Mouse (Mus musculus): ENCODE measurements around the gene Mup6. TPM values are rescaled to one million over a fixed set of nuclear protein-coding genes. Genes with fewer than 3 reads are reported as not detected.
"Not testable (repeated sequence)": the region's sequence is repeated elsewhere in the genome, so short reads cannot be mapped to it uniquely, and the experiment has no call there.

The Mup6 gene
- not detected in 2 replicates for polyA plus RNA-seq (2015; fragmentation: Nextera tagmentation; extraction: Ambion mirVana)

DNA sequence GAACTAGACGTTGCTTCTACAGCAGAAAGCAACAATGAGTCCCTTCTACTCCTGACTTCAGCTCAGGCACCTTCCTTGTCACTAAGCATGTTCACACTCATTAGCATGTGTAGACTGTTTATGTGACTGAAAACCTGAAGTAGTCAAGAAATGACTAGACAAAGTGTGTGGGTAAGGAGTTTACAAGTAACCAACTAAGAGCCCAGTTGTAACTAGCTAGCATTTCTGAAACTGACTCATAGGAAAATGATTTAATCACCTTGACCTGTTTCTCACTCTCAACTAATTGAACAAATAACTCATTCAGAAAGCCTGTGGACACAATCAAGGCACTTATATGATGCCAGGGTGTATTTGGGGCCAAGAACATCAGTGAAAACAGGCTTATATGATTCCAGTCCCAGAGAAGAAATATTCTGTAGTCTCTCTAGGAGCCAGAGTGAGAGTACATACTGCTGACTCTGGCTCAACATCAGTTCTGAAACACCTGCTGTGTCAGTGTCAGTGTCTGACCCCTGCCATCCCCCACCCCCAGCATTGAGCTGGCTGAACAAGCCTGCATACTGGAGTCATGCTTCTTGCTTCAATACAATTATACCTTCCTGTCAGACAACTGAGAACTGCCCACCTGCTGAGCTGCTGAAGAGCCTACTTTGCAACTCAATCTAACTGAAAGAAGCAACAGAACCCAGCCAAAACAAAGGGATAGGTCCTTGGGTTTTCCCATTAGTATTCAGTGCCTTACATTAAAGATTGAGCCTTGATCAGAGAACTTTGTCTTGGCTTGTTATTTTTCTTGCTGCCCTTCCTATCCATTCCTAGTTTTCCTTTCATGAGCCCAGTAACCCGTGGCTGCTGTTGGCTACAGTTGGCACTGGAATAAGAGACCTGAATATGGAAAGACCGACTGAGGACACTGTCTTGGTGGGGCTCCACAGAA is at the start of gene Mup6:
Mup6 (plus strand) TSS at position 890 of the 940 bp plus-strand sequence.
- H3K27me3 ChIP-seq: no peaks in the 10 kb centered on the region
- no peaks in the 10 kb centered on the region for H3K4me1 ChIP-seq
- WGBS: 44% methylated on average over 3 of the region's 3 CpGs
- no peak within 1 kb of the TSS for H3K9ac ChIP-seq
- H3K27ac ChIP-seq: no peak within 1 kb of the TSS
- ATAC-seq (ENCODE audit: borderline replicate concordance, extremely low read depth, low FRiP score, low TSS enrichment): no peak
- no peaks in the 10 kb centered on the region for H3K36me3 ChIP-seq
- no peaks in the 10 kb centered on the region for H3K9me3 ChIP-seq
- no peak within 1 kb of the TSS for H3K4me3 ChIP-seq
- no peak within 1 kb of the TSS for H3K4me2 ChIP-seq

DNA sequence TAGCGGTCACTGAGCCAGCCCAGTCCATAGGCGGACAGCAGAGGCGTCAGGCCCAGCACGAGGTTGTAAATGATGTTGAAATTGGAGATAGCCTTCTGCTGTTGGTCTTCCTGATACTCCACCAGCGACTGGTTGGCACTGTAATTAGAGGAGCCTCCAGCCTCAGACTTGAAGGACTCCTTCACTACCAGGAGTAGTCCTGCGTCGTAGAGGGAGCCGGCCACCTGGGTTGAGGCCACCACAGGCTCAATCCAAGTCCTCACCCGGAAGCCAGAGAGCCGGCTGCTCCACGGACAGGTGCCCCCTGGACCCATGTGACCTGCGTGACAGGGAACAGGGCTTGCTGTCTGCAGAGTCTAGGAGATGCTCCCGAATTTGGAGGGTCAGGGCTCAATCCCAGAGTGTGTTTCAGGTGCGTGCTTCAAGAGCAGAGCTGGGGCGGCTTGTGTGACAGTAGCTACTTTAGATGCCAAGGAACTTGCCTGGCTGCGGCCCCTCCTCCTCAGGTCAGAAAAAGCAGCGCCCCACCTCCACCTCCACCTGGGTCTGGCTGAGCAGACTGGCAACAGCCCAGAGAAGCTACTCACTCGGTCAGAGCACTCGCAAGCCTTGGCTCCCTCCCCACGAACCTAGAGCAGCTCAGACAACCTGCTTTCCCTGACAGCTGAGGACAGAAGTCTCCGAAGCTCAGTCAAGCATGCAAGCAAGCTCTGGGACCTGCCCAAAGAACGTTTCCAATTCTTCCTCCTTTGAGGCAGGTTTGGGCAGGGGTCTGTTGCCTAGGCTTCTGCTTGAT is 49.3 kb upstream of the Mup6 start, which contains the start of gene Slc46a2:
Slc46a2 (minus strand) TSS at position 449 of the 796 bp plus-strand sequence.
- Histone ChIP-seq H3K4me1 (no peaks in the 10 kb centered on the region), H3K27ac (no peak within 1 kb of the TSS), H3K4me3 (no peak within 1 kb of the TSS), H3K9me3 (no peaks in the 10 kb centered on the region), H3K9ac (no peak within 1 kb of the TSS), H3K36me3 (no peaks in the 10 kb centered on the region), H3K27me3 (peaks cover 7% of the 10 kb centered on the region; the same call in 1 of the 2 replicates), H3K4me2 (peak within 1 kb of the TSS; percentile 27)
- ATAC-seq (ENCODE audit: borderline replicate concordance, extremely low read depth, low FRiP score, low TSS enrichment): peak; percentile 52; the same call in 1 of the 2 replicates
- 13% methylated on average over 22 of the region's 22 CpGs for WGBS

DNA sequence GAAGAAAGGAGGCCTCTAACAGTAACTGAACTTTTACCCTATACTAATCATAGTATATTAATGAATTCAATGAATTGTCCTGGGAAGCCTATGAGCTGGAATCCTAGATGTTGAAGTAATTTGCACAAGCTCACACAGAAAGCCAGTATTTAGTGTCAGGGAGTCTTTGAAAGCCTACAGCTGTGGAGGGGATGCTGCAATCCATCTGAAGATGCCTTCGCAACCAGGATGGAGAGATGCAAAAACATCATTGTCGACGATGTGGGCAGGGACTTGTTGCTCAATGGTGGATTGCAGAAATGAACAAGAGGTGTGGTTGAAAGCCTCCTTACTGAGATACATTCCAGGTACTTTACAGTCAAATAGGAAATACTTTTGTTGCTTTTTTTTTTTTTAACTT is 46.1 kb upstream of the Mup6 start:
- ATAC-seq (ENCODE audit: borderline replicate concordance, extremely low read depth, low FRiP score, low TSS enrichment): no peak
- Histone ChIP-seq H3K4me1 (no peaks in the 10 kb centered on the region), H3K4me3 (no peak overlapping the region), H3K9ac (no peak overlapping the region), H3K27me3 (peaks cover 7% of the 10 kb centered on the region; the same call in 1 of the 2 replicates), H3K4me2 (no peak overlapping the region), H3K27ac (no peak overlapping the region), H3K9me3 (no peaks in the 10 kb centered on the region), H3K36me3 (no peaks in the 10 kb centered on the region)
- WGBS: 87% methylated on average over 3 of the region's 3 CpGs

DNA sequence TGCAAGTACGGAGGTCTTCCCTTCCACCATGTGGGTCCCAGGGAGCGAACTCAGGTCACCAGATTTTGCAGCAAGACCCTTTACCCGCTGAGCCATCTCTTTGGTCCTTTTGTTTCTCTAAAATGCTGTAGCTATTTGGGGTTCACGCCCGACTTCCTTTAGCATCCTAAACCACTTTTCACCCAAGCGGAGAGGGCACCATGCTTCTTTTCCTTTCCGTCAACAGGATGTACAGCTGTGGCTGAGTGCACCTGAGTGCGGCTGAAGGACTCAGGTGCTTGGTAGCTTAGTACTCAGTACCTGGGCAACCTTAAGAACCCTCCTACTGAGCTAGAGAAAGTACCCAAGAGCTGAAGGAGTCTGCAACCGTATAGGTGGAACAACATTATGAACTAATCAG is 39.0 kb upstream of the Mup6 start:
- H3K27ac ChIP-seq: no peak overlapping the region
- no peaks in the 10 kb centered on the region for H3K9me3 ChIP-seq
- H3K27me3 ChIP-seq: no peaks in the 10 kb centered on the region
- no peaks in the 10 kb centered on the region for H3K4me1 ChIP-seq
- no peaks in the 10 kb centered on the region for H3K36me3 ChIP-seq
- H3K4me2 ChIP-seq: no peak overlapping the region
- no peak overlapping the region for H3K4me3 ChIP-seq
- ATAC-seq (ENCODE audit: borderline replicate concordance, extremely low read depth, low FRiP score, low TSS enrichment): no peak
- H3K9ac ChIP-seq: no peak overlapping the region
- 82% methylated on average over 9 of the region's 9 CpGs for WGBS

DNA sequence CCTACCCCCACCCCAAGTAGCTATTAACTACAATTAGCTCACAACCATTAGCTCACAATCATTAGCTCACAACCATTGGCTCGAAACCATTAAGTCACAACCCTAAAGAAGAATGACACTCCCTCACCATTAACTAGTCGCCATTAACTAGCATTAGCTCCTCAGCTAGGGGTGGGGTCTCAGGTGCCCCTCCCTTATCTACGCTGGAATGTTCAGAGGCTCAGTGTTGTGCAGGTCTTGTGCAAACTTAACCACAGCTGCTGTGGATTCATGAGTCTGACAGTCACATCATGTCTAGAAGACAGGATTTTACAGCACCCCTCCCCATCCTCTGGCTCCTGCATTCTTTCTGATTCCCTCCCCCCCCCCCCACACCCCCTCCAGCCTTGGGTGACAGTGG is 36.4 kb upstream of the Mup6 start:
- no peak overlapping the region for H3K4me3 ChIP-seq
- H3K27ac ChIP-seq: no peak overlapping the region
- 76% methylated on average over 3 of the region's 3 CpGs for WGBS
- H3K27me3 ChIP-seq: no peaks in the 10 kb centered on the region
- H3K4me1 ChIP-seq: no peaks in the 10 kb centered on the region
- H3K9ac ChIP-seq: no peak overlapping the region
- H3K4me2 ChIP-seq: no peak overlapping the region
- peak; percentile 11; the same call in 1 of the 2 replicates for ATAC-seq (ENCODE audit: borderline replicate concordance, extremely low read depth, low FRiP score, low TSS enrichment)
- H3K9me3 ChIP-seq: no peaks in the 10 kb centered on the region
- H3K36me3 ChIP-seq: no peaks in the 10 kb centered on the region

DNA sequence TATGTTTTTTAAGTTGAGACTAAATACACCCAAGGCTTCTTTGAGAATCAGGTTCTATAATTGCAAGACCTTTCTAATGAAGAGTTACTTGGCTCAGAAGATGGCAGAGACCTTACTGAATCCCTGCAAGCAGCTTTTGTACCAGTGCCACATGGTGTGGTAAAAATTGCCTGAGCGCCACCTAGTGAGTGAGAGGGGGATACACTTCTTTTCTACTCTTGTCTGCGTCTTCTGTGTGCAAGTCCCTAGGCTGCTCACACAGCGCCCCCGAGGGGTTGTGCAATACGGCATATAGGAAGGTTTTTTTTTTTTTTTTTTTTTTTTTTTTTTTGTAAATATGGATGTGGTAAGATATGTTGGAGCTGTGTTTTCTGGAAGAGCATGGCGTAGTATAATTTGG is 35.7 kb upstream of the Mup6 start:
- H3K4me1 ChIP-seq: no peaks in the 10 kb centered on the region
- H3K27ac ChIP-seq: no peak overlapping the region
- no peaks in the 10 kb centered on the region for H3K27me3 ChIP-seq
- WGBS: 23% methylated on average over 6 of the region's 6 CpGs
- H3K9ac ChIP-seq: no peak overlapping the region
- peak; percentile 52; the same call in 1 of the 2 replicates for ATAC-seq (ENCODE audit: borderline replicate concordance, extremely low read depth, low FRiP score, low TSS enrichment)
- H3K4me3 ChIP-seq: no peak overlapping the region
- no peaks in the 10 kb centered on the region for H3K9me3 ChIP-seq
- H3K36me3 ChIP-seq: no peaks in the 10 kb centered on the region
- no peak overlapping the region for H3K4me2 ChIP-seq

DNA sequence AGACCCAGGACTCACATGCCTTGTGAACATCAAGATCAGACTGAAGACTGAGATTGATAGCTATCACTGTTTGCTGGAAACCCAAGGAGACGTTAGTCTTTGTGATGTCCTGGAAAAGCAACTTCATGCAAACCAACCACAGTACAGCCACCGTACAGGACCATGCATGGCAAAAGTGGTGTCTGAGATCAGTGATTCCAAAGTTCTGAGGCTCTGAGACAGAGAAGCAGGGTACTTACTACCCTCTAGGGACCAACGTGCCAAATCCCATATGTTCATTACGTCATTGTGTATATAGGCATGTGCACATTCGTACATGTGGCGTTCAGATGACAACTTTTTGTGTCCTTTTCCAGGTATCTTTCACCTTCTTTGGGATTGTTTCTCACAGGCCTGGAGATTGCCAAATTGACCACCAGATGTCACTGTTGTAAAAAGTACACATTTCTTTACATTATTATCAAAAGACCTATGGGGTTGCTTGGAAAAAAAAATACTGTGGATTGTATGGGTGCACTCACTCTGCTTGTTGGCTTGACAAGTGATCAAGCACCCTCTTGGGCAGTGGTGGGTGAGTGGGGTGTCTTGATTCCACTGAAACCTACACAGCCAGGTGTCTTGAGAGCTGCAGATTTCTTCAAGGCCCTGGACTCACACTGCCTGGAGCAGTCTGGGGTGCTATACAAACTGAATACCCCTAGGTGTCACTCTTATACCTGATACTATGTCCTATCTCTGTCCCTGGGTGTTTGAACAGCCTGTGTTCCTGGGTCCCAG is 31.4 kb upstream of the Mup6 start:
- Histone ChIP-seq H3K9me3 (no peaks in the 10 kb centered on the region), H3K4me3 (no peak overlapping the region), H3K36me3 (no peaks in the 10 kb centered on the region), H3K27me3 (no peaks in the 10 kb centered on the region), H3K27ac (no peak overlapping the region), H3K4me1 (no peaks in the 10 kb centered on the region), H3K4me2 (no peak overlapping the region), H3K9ac (no peak overlapping the region)
- WGBS: 55% methylated on average over 6 of the region's 6 CpGs
- ATAC-seq (ENCODE audit: borderline replicate concordance, extremely low read depth, low FRiP score, low TSS enrichment): peak; percentile 55

DNA sequence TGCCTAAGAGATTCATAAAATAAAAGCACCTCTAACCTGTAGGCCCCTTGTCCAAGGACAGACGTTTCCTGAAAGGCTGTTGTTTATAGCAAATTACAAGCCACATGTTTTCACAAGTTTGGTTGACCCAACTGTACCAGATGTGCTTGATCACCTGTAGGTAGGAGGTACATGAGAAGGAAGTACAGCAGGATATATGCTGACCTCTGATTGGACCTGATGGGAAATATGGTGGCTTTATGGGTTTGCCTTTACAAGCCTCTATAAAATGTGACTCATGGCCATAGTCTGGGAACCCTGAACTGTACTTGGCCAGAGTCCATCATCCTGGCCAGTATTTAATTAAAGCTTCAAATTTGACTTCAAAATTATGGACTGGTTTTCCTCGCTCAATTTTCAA is 26.6 kb upstream of the Mup6 start:
- Histone ChIP-seq H3K36me3 (no peaks in the 10 kb centered on the region), H3K4me3 (no peak overlapping the region), H3K4me1 (no peaks in the 10 kb centered on the region), H3K27ac (no peak overlapping the region), H3K9me3 (no peaks in the 10 kb centered on the region), H3K27me3 (no peaks in the 10 kb centered on the region), H3K9ac (no peak overlapping the region), H3K4me2 (no peak overlapping the region)
- 45% methylated on average over 2 of the region's 2 CpGs for WGBS
- no peak for ATAC-seq (ENCODE audit: borderline replicate concordance, extremely low read depth, low FRiP score, low TSS enrichment)

DNA sequence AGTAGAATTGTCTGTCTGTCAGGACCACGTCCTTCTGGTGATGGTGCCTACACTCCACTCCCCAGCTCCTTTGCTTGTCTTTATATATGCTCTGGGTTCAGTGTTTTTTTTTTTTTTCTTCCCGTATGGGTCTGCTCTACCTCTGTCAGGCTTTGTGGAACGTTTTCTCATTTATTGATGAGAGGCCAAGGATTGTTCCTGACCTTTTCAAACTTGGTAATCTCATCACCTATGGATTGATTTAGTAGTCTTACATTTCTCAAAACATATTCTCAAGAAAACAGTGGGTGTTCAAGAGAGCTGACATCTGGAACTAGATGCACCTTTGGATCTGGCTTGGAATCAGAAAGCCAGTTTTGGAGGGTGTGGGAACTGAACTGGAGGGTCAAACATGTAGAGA is 3.5 kb upstream of the Mup6 start, which contains the start of gene Mup4:
Mup4 (minus strand) TSS at position 101 of the 400 bp plus-strand sequence.
- no peaks in the 10 kb centered on the region for H3K4me1 ChIP-seq
- no peaks in the 10 kb centered on the region for H3K27me3 ChIP-seq
- no peak for ATAC-seq (ENCODE audit: borderline replicate concordance, extremely low read depth, low FRiP score, low TSS enrichment)
- H3K36me3 ChIP-seq: no peaks in the 10 kb centered on the region
- H3K4me2 ChIP-seq: no peak within 1 kb of the TSS
- no peak within 1 kb of the TSS for H3K9ac ChIP-seq
- no peak within 1 kb of the TSS for H3K27ac ChIP-seq
- H3K9me3 ChIP-seq: no peaks in the 10 kb centered on the region
- H3K4me3 ChIP-seq: no peak within 1 kb of the TSS
- WGBS: 57% methylated on average over 3 of the region's 3 CpGs

DNA sequence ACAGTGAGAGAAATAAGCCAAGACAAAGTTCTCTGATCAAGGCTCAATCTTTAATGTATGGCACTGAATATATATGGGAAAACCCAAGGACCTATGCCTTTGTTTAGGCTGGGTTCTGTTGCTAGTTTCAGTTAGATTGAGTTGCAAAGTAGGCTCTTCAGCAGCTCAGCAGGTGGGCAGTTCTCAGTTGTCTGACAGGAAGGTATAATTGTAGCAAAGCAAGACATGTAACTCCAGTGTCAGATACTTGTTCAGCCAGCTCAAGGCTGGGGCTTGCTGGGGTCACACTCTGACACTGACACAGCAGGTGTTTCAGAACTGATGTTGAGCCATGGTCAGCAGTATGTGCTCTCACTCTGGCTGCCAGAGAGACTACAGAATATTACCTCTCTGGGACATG is 33.8 kb downstream of the Mup6 start:
- H3K27me3 ChIP-seq; H3K4me3 ChIP-seq; H3K27ac ChIP-seq; H3K4me2 ChIP-seq; H3K9ac ChIP-seq; H3K4me1 ChIP-seq; H3K36me3 ChIP-seq; ATAC-seq (ENCODE audit: borderline replicate concordance, extremely low read depth, low FRiP score, low TSS enrichment); H3K9me3 ChIP-seq: not testable (repeated sequence)

DNA sequence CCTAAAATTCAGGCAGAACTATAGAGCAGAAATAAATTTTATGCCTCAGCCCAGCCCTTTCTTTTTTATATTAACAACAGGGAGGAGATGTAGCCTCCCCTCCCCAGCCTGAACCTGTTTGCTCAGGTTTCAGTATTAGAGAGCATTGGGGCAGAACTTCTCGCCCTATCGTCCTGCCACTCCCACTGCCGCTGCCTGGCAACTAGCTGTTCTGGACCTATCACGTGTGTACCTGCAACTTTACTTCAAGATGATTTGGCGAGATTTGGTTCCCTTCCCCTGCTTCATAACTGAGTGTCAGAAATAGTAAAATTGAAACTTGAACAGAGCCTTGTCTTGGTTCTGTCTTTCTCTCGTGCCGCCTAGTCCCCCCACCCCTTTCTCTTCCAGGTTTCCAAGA is 56.0 kb downstream of the Mup6 start:
- H3K9me3 ChIP-seq; H3K4me2 ChIP-seq; H3K9ac ChIP-seq; H3K36me3 ChIP-seq; H3K4me3 ChIP-seq; H3K27me3 ChIP-seq; H3K27ac ChIP-seq; ATAC-seq (ENCODE audit: borderline replicate concordance, extremely low read depth, low FRiP score, low TSS enrichment); H3K4me1 ChIP-seq: not testable (repeated sequence)
- 85% methylated on average over 7 of the region's 7 CpGs for WGBS
